Mouse (Mus musculus) inflammation-experienced regulatory T-cells, adult 6 months (primary cell): ENCODE measurements around the gene Agtpbp1. TPM values are rescaled to one million over a fixed set of nuclear protein-coding genes. Genes with fewer than 3 reads are reported as not detected.
A peak's percentile ranks its signal among the peaks of the same experiment; 100 is the strongest.

Experiments
- ATAC-seq: one replicate; pipeline ENCODE4 v1.8.0; 2017
- polyA plus RNA-seq, 3 experiments: library from polyadenylated mRNA; unstranded; fragments of 100-300 nt; shearing (Covaris generic); gene quantifications; one replicate each; pipeline ENCODE4 v1.2.1; 2017

Gene Agtpbp1
- polyA plus RNA-seq, 3 experiments from 2014 or later, result 18.0 to 23.2 (median 18.3) TPM

- no peak for ATAC-seq
Measured at GRCm38 (mm10) chr13:59531203-59531602, 53.8 kb downstream of the Agtpbp1 start.

- ATAC-seq, result peak; percentile 67
Measured at GRCm38 (mm10) chr13:59530491-59530890, 54.5 kb downstream of the Agtpbp1 start.

GRCm38 (mm10) chr13:59521271-59522064 lies 63.6 kb downstream of the Agtpbp1 start:
- no peak for ATAC-seq

- ATAC-seq, result no peak
Measured at GRCm38 (mm10) chr13:59520834-59521233, 64.2 kb downstream of the Agtpbp1 start.

GRCm38 (mm10) chr13:59519479-59519878 lies 65.5 kb downstream of the Agtpbp1 start:
- no peak for ATAC-seq

GRCm38 (mm10) chr13:59518016-59518415 lies 67.0 kb downstream of the Agtpbp1 start:
- ATAC-seq, result peak; percentile 61

- ATAC-seq, result no peak
Measured at GRCm38 (mm10) chr13:59515074-59515473, 70.0 kb downstream of the Agtpbp1 start.

GRCm38 (mm10) chr13:59509644-59510366 lies 75.2 kb downstream of the Agtpbp1 start:
- ATAC-seq, result peak; percentile 50

GRCm38 (mm10) chr13:59508584-59508983 lies 76.4 kb downstream of the Agtpbp1 start:
- peak; percentile 30 for ATAC-seq

GRCm38 (mm10) chr13:59506450-59506849 lies 78.6 kb downstream of the Agtpbp1 start:
- no peak for ATAC-seq

- ATAC-seq, result no peak
Measured at GRCm38 (mm10) chr13:59505867-59506266, 79.2 kb downstream of the Agtpbp1 start.

GRCm38 (mm10) chr13:59503581-59503980 lies 81.4 kb downstream of the Agtpbp1 start:
- ATAC-seq, result no peak

GRCm38 (mm10) chr13:59499831-59500230 lies 85.2 kb downstream of the Agtpbp1 start:
- no peak for ATAC-seq

- no peak for ATAC-seq
Measured at GRCm38 (mm10) chr13:59499374-59499773, 85.7 kb downstream of the Agtpbp1 start.

- no peak for ATAC-seq
Measured at GRCm38 (mm10) chr13:59498191-59498590, 86.8 kb downstream of the Agtpbp1 start.

- no peak for ATAC-seq
Measured at GRCm38 (mm10) chr13:59495839-59496238, 89.2 kb downstream of the Agtpbp1 start.

- no peak for ATAC-seq
Measured at GRCm38 (mm10) chr13:59494619-59495262, 90.3 kb downstream of the Agtpbp1 start.

GRCm38 (mm10) chr13:59490726-59491125 lies 94.3 kb downstream of the Agtpbp1 start:
- no peak for ATAC-seq

GRCm38 (mm10) chr13:59489143-59489542 lies 95.9 kb downstream of the Agtpbp1 start:
- ATAC-seq, result no peak

- ATAC-seq, result no peak
Measured at GRCm38 (mm10) chr13:59487287-59487686, 97.7 kb downstream of the Agtpbp1 start.

- no peak for ATAC-seq
Measured at GRCm38 (mm10) chr13:59486243-59486642, 98.8 kb downstream of the Agtpbp1 start.

- ATAC-seq, result no peak
Measured at GRCm38 (mm10) chr13:59485456-59485855, 99.6 kb downstream of the Agtpbp1 start.

GRCm38 (mm10) chr13:59481484-59481855 lies 103.6 kb downstream of the Agtpbp1 start:
- no peak for ATAC-seq
